Mouse (Mus musculus) lung, postnatal 0 days (tissue): Measurements from ENCODE around the gene Map3k1.

Experiments used
- CTCF ChIP-seq: IDR thresholded peaks from 2 replicates; pipeline ENCODE4 v1.5.1; 2016; ENCODE audit warnings: antibody characterized with exemption, mild to moderate bottlenecking
- EP300 ChIP-seq: IDR thresholded peaks from 2 replicates; pipeline ENCODE4 v1.6.1; 2016; ENCODE audit warnings: antibody characterized with exemption, mild to moderate bottlenecking, control low read depth

DNA sequence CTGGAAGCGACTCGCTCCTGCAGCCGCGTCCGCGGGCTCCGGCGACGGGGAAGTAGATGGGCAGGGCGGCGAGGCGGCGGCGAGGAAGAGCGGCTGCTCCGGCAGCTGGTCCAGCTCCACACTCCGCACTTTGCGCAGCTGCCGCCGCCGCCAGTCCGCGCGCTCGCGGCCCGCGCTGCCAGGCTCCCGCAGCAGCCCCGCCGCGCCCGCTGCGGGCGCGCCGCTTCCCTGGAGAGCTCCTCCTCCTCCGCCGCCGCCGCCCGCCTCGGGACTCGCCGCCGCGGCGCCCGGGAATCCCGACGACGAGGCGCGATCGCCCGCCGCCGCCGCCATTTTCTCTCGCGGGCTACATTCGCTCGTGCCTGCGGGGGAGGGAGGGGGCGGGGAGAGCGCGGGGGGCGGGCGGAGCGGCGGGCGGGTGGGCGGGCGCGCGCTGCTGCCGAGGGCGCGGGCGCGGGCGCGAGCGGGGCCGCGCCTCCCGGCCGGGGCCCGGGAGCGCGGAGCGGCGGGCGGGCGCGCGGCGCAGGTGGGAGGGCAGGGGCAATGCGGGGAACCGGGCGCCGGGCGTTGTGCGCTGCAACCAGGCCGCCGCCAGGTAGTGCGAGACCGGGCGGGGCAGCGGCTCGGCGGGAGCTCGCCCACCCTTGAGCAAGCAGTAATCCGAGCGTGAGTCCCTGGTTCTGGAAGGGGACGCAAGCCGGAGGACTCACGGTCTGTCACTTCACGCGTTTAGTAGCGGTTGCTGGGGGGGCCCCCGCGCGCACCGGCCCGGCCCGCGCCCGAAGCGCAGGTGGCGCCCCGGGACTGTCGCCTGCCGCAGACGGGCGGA lies at the start of gene Map3k1:
- TF ChIP-seq CTCF = peak; percentile 17; the same call in 1 of the 2 replicates
- TF ChIP-seq EP300 = no peak
